Mouse (Mus musculus) brain, embryonic 18.5 days (tissue): ENCODE measurements around the gene Snx27.

ENCODE experiments used
- DNase-seq: peaks from one replicate; pipeline ENCODE4 v3.0.0-alpha.2; 2012; ENCODE audit warnings: low read depth, low spot score

Gene Snx27

DNA sequence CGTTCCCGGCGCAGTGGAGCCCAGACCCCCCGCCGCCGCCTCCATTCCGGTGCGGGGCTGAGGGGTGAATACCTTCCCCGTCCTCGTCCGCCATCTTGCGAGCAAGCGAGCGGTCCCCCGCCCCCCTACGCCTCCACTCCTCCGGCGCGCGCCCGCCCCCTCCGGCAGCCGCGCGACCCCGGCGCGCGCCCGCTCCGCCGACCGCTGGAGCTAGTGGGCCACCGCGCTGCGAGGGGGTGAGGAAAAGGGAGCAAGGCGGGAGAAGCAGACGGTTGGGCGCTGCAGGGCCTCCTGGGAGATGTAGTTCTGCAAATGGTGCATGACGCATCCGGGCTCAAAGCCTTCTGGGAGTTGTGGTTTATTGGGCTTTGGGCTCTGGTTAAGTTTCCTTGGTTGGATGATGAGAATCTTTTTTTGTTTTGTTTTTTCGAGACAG is at the start of gene Snx27:
Gene Snx27, minus strand, starts transcription at position 261 of the 436 bp plus-strand sequence.
- peak; percentile 93 for DNase-seq

DNA sequence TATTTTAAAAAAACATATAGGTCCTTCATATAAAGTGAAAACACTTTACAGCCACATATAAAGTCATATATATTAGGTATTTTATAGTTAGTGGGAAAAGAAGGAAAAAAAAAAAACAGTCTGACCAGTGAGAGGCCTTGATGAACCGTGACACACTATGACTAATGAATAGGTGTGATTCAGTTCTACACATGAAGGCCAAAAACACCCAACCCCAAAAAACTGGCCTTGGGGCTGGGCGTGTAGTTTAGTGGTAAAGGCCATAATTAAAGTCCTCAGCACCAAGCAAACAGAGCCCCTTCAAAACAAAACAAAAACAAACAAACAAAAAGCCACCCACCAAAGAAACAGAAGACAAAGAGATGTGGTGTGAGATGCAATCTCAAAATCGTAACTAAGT is 47.4 kb upstream of the Snx27 start:
- no peak for DNase-seq

DNA sequence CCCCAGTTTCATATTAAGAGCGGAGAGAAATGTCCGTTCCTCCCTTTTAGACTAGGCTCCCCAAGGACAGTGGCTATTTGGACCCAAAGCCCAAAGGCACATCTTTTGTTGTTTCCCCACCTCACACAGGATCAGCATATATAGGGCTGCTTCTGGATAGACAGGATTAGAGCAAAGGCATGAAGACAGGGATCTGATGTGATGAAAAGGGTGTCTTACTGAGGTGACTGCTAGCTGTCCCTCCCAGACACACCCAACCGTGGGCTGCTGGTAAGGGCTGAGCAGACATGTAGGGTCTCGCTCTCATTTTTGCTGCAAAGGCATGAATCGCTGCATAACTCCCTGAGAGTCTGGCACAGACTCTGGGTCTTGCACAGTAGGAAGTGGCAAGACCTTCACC is 46.2 kb upstream of the Snx27 start:
- DNase-seq, result no peak

DNA sequence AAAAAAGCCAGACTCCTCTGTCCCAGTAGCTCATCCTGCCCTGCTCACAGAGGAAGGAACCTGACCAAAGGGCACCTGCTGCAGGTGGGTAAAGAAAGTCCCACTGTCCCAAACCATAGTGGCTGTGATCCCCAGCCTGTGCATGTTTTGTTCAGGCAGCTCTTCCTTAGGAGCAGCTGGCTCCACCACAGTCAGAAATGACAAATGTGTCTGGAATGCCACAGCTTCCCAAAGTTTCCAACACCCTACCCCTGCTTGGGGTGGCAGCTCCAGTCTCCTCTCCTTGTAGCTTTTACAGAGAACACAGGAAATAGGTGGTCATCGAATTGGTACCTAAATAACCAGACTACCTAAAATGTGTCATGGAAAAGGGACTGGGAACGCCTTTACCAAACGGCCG is 41.8 kb upstream of the Snx27 start:
- no peak for DNase-seq

DNA sequence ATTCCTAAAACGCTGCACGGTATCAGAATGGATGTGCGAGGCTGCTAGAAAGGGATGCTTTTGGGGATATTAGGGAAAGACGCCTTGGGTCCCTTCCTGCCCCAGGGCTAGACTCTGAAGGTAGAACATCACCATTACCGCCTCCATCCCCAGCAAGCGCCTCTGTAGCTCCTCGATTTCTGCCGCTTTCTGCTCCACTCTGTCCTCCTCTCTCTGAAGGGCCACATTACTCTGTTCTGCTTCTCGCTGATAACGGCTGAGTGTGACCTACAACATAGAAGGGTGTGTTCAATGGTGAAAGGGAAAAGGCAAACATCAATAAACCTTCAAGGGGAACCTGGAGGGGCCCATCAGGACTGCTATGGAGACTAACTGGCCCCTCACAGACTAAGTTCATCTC is 40.0 kb upstream of the Snx27 start:
- DNase-seq, result no peak

DNA sequence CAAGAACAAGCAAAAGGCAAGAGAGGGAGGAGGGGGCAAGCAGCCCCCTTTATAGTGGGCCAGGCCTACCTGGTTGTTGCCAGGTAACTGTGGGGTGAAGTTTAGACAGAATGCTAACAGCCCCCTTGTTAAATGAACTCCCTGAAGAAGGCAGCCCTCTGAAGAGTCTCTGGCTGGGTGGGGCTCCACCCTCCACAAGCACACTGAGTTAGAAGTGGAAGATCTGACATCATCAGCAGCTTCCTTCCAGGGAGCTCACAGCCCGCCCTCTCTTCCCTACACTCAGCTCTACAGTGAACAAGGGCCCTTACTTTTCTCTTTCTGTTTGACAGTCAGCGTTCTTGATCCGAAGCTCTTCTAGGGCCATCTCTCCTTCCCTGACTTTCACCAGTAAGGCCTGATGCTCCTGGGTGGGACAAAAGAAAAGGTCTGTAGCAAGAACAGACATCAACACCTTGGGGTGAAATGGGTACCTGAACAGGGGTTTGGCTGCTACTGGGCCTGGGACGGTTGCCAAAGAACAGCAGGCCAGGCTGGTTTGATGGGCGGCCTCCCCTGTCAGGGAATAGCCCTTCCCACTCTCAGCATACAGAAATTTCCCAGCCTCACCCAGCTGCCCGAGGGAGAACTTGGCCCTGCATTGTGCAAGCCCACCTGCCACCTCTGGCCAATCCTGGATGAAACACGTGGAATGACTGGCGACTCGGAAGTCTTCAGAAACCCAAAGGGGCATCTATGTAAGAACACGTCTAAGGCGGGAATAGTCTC is 39.4 kb upstream of the Snx27 start:
- DNase-seq, result no peak

DNA sequence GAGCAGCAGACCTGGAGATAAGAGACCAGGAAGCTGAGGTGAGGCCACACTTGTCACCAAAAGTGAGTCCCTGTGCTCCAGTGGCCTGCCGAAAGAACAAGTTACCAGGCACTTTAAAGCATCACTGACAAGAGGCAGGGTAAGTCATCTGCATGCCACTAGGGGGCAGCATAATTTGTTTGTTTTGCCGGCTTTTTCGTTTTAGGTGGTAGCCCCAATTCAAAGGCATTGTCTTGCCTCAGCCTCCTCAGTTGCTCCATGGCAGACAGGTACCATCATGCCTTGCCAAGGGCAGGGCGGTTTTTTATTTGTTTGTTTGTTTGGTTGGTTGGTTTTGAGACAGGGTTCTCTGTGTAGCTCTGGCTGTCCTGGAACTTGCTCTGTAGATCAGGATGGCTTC is 34.2 kb upstream of the Snx27 start:
- no peak for DNase-seq

DNA sequence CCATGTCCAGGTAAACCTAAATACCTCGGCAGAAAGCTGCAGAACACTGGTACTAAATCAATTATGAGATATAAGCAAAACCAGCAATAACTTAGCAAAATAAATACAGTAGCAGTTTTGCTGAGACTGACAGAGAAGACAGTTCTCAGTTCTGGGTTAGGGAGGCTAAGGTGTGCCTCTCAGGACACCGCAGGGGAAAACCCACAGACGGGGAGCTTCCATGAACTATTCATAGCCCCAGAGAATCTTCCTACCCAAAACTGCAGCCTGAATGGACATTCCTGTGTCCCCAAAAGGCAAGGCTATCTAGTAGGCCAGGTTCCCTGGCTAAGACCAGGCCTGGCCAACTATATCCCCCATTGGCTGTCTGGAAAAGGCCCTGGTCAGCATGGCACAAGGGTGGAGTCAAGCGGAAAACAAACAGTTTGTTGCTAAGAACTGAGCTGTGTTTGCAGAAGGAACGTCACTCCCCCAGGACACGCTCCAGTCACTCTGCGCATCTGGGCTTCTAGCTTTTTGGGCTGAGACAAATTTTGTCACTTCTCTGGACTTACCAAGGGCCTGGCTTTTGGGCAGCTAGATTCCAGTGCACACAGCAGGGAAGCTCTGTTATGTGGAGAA is 30.9 kb upstream of the Snx27 start:
- no peak for DNase-seq

DNA sequence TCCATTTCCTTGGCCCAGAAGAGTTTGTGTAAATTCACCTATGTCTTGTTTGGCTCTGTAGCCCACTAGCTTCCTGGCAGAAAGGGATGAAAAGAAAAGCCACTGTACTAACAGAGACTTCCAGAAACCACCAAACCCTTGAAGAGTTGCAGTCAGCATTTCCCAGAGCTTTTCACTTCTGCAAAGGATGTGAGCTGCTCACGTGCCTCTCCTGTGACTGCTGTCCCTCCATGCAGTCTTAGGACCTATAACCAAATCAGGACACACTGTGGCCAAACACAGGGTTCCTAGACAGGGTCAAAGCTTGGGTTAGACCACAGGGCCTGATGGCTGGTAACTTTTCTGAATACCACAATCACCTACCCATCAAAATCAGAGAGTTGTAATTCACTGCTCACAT is 29.8 kb upstream of the Snx27 start:
- DNase-seq, result no peak

DNA sequence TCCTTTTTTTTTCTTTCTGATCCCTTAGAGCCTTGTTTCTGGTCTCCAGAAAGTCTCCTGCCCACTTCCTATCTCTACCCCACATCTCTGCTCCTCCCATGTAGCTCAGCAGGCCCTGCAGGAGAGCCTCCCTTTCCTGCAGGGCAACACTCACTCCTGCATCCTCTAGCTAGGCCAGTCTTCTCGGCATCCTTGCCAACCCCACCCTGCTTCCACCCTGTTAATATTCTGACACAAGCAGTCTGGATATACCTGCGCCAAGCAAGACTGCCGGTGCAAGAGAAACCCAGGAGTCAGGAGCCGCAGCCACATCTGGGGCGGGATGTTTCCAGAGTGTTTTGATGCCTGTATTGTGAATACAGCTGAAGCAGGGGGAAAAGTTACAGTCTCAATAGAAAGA is 29.3 kb upstream of the Snx27 start:
- DNase-seq, result no peak

DNA sequence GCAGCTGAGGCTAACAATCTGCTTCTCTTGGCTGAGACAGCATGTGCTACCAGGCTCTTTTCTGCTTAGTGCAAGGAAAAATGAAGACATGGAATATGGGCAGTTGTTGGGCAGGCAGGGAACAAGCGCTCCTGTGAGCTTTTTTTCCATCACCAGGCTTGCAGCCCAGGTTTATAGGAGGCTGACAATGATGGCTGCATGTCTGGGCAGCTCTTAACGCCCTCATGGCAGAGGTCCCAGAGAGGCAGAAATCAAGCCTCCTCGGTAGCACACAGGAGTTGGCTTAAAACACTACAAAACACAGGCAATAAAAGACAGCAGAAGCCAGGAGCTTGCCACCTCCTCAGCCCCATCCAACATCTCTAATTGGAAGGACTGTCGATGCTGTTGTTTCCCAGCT is 28.8 kb upstream of the Snx27 start:
- no peak for DNase-seq

DNA sequence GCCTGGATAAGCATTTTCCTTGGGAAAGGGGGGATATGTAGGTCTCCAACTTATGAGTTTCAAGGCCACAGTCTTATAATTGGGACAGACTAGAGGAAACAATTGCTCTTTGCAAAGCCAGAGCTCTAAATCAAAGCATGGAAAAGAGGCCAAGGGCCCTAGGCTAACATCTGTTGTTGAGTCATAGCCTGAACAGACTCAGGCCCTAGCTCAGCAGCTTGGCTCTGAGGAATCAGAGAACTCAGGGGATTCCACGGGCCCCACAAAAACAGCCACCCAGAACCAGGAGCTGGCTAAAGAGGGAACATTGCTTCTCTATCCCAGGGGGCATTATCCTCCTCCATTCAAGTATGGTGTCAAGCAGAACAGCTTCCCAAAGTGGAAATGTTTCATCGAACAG is 28.1 kb upstream of the Snx27 start:
- DNase-seq, result no peak

DNA sequence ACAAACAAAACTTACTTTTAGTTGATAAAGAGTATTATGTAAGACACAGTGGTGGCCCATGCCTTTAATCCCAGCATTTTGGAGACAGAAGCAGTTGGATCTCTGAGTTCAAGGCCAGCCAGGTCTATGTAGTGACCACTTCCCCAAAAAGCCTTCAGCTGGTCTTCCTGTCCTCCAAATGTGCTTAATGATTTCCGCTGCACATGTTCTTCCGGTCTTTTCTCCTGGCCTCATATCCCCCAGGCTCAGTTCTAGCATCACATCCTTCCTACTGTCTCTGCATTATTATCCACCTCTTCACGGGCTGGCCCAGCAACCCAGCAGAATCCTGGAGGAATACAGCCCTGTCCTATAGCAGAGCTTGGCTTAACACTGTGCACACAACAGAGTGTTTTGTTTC is 27.1 kb upstream of the Snx27 start:
- DNase-seq, result no peak

DNA sequence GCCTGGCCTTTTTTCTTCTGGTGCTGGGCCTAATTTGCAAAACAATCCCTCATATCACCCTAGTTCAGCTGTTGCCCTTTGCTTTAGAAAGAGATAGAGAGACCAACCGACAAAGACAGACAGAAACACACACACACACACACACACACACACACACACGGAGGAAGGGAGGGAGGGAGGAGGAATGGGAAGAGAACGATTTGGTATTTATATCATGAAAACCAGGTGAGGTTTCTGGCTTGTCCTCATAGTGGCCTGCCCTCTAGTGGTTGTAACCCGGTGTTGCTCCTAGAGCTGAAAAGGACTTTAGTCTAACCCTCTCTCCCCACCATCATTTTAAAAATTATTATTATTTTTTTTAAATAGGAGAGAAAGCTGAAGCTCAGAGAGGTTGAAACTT is 19.4 kb upstream of the Snx27 start:
- DNase-seq, result no peak

DNA sequence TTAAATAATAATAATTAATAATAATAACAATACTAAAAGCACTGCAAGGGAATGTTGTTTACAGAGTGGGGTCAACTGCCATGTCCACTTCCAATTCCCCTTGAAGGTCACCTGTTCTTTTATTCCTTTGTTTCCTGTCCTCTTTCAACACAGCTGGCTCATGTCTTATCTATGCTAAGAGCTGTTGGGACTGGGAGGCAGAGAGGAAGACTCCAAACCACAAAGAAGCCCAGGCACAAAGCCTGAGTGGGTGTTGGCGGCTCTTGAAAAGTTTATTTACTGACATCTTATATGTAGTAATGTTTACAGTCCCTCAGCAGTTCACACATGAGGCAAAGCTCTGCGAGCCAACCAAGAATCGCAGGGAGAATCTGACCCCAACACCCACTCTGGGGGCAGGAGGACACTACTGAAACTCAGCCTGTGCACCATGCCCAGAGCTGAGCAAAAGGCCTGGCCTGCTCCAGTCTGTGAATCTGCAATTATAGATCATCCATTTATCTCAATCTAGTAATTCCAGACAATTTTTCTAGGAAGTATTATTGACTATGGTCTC is 14.8 kb upstream of the Snx27 start:
- no peak for DNase-seq

DNA sequence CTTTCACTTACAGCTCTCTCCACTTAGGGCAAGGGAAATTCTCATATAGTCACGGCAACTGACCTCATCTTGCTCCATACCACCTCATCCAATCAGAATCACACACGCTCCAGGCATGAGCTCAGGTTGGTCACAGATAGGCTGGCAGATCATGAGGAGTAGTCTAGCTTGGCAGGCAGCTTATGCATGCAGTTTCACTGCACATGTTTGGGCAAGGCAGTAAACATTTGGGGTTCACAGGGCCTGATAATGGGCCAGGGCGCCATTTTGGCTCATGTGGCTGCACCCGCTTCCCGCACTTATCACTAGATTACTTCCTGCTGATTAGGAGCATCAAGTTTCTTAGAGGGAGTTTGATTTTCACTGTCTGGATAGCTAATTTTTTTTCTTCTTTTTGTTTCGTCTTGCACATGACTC is 13.4 kb upstream of the Snx27 start:
- no peak for DNase-seq

DNA sequence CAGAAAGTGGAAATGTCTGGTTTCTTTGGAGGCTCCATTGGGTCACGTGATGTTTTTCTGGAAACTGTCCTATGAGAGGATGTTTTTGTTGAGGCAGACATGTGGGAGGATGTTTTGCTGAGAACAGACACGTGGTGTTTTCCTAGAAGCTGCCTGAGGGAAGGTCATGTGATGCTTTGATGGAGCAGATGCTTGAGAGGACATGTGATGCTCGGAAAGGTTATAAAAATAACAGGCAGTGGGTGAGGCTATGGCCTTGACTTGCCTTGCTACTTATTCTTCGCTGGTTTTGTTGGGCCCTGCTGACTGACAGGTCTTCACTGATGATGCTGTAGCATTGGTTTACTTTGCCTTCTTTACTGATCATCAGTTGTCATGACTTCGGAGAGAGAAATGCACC is 8.6 kb upstream of the Snx27 start:
- no peak for DNase-seq

DNA sequence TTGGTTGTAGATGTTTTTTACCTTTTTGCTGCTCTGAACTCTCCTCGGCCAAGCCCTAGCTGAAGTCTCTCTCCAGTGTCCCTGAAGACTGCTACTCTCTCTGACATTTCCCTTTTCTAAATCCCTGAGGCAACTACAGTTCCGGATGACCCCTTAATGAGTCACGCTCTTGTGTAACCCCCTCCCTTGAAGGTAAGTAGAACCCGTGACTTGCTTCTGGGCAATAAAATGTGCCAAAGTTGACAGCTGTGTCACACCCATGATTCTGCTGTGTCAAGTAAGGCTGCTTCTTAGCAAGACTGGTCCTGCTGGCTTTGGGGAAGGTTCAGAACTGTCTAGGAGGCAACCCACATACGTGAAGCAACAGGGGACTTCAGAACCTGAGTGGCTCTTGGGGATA is 5.4 kb upstream of the Snx27 start:
- no peak for DNase-seq

DNA sequence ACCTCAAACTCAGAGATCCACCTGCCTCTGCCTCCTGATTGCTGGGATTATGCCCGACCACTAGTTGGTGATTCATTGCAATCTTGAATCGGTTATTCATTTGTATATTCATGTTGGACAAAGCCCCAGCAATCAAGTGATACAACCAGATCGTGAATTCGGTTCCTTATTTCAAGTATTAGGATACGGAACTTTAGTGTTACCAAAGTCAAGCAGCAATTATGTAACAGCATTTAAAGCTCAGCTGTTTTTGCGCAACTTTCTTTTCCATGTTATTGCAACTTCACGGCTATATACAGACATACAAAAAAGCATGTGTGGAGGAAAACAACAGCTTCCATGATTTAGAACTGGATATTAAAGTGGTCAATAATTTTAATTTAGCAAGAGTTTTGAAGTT is 428 bp upstream of the Snx27 start:
- DNase-seq, result no peak

DNA sequence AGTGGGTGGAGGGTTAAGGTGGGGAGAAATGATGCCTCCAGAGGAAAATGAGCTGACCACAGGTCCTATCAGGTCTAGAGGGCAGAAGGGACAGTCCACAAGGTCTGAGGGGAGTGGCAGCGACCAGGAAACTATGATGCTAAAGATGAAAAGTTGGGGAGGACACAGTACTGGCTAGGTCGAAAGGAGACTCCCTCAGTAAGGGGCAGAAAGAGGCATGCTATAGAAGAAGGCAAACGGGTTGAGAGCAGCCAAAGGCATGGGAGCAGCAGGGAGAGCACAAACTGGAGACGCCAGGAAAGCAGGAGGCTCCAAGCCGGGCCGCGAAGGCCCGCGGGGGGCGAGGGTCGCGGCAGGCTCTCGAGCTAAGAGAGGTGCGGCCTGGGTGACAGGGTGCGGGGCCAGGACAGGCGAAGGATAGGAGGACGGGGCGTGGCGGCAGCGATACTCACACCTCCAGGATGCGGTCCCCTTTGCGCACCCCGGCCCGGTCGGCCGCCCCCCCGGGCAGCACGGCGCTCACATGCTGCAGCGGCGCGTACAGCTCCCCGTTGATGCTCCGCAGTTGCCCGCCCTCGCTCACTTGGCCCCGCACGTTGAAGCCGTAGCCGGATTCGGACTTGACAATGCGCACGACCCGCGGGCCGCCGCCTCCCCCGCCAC is 592 bp downstream of the Snx27 start:
- DNase-seq, result no peak

DNA sequence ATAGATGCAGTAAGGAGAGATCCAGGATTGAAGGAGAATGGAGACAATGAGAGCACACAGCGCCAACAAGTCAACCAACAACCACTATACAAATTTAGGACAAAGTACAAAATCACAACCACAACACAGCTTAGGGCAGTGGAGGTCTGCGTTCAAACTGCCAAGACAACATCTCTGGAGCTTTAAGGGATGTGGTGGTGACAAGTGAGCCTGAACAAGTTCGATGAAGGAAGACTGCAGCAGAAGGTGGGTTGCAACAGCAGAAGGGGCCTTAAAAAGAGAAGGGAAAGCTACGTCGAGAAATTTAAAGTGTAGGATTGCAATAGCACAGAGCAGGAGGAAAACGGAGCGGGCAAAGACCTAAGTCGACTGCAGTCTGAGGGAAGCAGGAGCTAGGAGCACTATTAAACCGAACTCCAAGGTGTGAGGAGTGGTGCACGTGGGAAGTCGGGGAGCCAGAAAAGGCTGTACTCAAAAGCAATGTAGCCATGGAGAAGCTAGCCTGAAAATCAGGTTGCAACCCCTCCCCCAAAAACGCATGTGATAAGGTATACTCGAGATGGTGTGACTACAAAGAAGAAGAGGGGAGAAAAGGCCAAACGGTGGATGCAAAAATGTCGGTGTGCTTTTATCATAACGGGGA is 1.3 kb downstream of the Snx27 start:
- no peak for DNase-seq

DNA sequence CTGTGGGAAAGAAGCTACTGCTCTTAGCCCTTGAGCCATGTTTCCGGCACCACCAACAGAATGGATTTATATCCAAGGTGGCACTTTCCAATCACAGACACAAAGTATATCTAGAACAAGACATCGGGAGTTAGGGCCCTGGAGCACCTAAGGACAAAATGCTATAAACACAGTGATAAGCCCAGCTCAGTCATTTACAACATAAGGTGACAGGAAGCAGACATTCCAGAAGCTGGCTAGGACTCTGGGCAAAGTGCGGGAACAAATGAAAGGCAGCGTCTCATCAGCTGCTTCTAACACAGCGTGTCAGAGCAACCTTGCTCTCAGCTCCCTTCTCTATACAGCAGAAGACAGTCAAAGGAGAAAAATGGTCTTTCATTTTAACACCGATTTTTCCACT is 8.0 kb downstream of the Snx27 start:
- DNase-seq, result no peak
